Mouse (Mus musculus) embryonic facial prominence, embryonic 12.5 days (tissue): Measurements from ENCODE around the gene Mxra7. TPM values are rescaled to one million over a fixed set of nuclear protein-coding genes. Genes with fewer than 3 reads are reported as not detected.

ENCODE experiments used
- ATAC-seq: fragments of 200-750 bp; cut with Nextera tagmentation; 2 replicates; pipeline ENCODE4 v1.8.0; 2017; ENCODE audit not compliant: insufficient number of reproducible peaks, insufficient read depth, low FRiP score, low TSS enrichment
- H3K27ac ChIP-seq: fragments of 300-500 bp; sonication (generic); 2 replicates; pipeline ENCODE4 v1.5.1; 2016; ENCODE audit warnings: mild to moderate bottlenecking
- H3K27me3 ChIP-seq: fragments of 300-500 bp; sonication (generic); 2 replicates; pipeline ENCODE4 v1.6.1; 2016; ENCODE audit warnings: mild to moderate bottlenecking, moderate library complexity
- H3K36me3 ChIP-seq: fragments of 300-500 bp; sonication (generic); 2 replicates; pipeline ENCODE4 v1.6.1; 2016; ENCODE audit warnings: mild to moderate bottlenecking
- H3K4me1 ChIP-seq: fragments of 300-500 bp; sonication (generic); 2 replicates; pipeline ENCODE4 v1.6.1; 2016
- H3K4me2 ChIP-seq: fragments of 300-500 bp; sonication (generic); replicated peaks from 2 replicates; pipeline ENCODE4 v1.6.1; 2016; ENCODE audit warnings: mild to moderate bottlenecking, moderate library complexity
- H3K4me3 ChIP-seq: fragments of 300-500 bp; sonication (generic); 2 replicates; pipeline ENCODE4 v1.5.1; 2016; ENCODE audit warnings: mild to moderate bottlenecking
- H3K9ac ChIP-seq: fragments of 300-500 bp; sonication (generic); 2 replicates; pipeline ENCODE4 v1.6.1; 2016; ENCODE audit warnings: mild to moderate bottlenecking, moderate library complexity
- H3K9me3 ChIP-seq: fragments of 300-500 bp; sonication (generic); 2 replicates; pipeline ENCODE4 v1.6.1; 2016; ENCODE audit warnings: mild to moderate bottlenecking, moderate library complexity
- WGBS: fragments of 180-500 bp; shearing (Covaris S2); methylation state at CpG from one replicate; pipeline ENCODE4 v1.1.7; 2016; 5-methylcytosine and 5-hydroxymethylcytosine counted together
- polyA plus RNA-seq: library from polyadenylated mRNA; unstranded; fragments of >200 nt; fragmentation: Nextera tagmentation; extraction: Ambion mirVana; gene quantifications from 2 replicates; pipeline ENCODE4 v1.2.1, GENCODE M21; 2016

The Mxra7 gene
- 31.7 and 34.1 TPM in 2 replicates for polyA plus RNA-seq

DNA sequence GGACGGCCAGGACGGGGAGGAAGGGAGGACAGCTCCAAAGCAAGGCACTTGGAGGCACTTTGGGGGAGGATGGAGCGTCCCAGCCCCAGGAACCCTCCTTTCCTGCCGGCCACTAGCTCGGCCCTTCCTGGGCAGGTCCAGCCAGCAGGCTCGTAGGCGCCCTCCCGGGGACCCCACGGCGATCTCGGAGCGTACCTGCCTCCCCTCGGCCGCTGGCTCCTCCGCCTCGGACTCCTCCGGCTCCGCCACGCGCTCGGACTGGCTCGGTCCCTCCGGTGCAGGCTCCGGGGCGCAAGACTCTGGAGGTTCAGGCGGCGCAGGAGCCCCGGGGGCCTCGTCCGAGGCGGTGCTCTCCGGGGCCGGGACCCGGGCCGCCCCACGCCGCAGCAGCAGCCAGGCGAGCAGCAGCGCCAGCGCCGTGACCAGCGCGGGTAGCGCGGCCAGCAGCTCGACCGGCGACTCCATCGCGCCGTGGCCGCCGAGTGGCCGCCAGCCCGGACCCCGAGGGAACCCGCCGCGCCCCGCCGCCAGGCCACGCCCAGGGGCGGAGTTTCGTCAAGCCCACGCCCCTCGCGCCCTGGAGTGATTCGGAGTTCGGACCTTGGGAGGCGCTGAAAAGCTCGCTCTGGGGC is at the start of gene Mxra7:
Gene Mxra7 (minus strand): TSS at position 513 of the 632 bp plus-strand sequence.
- peak; percentile 7; the same call in 1 of the 2 replicates for ATAC-seq
- Histone ChIP-seq H3K9ac (peak within 1 kb of the TSS; percentile 68), H3K4me2 (peak within 1 kb of the TSS; percentile 88), H3K27me3 (no peaks in the 10 kb centered on the region), H3K4me1 (peaks cover 27% of the 10 kb centered on the region), H3K27ac (peak within 1 kb of the TSS; percentile 65; the same call in 1 of the 2 replicates), H3K4me3 (peak within 1 kb of the TSS; percentile 79), H3K36me3 (0 out of 2 replicates have a peak, but pooled peaks cover 7% of the 10 kb centered on the region), H3K9me3 (no peaks in the 10 kb centered on the region)
- WGBS: 1% methylated on average over 67 of the region's 71 CpGs

DNA sequence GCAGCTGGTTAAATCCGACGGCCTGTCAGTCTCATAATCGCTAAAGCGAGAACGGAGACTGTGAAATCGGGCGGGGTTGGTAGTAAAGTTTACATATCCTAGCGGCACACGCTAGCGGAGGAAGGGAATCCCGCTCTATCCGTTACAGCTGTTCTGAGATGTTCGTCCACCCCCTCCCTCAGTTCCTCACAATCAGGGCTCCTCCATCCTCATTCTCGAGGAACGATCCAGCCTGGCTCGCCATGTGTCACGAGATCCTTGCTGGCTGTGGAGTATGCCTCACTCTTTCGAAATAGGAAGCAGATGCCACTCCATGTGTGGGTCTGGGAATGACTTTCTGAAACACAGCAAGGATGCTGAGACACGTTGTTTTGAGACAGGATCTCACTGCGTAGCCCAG is 46.1 kb upstream of the Mxra7 start:
- ATAC-seq: no peak
- Histone ChIP-seq H3K4me3 (no peak overlapping the region), H3K27me3 (no peaks in the 10 kb centered on the region), H3K9me3 (no peaks in the 10 kb centered on the region), H3K4me1 (no peaks in the 10 kb centered on the region), H3K27ac (no peak overlapping the region), H3K9ac (no peak overlapping the region), H3K36me3 (peaks cover 43% of the 10 kb centered on the region), H3K4me2 (no peak overlapping the region)
- 72% methylated on average over 20 of the region's 20 CpGs for WGBS

GRCm38 (mm10) chr11:116871538-116871937 is 43.7 kb upstream of the Mxra7 start:
- Histone ChIP-seq H3K27me3 (no peaks in the 10 kb centered on the region), H3K4me1 (no peaks in the 10 kb centered on the region), H3K9ac (no peak overlapping the region), H3K27ac (no peak overlapping the region), H3K9me3 (no peaks in the 10 kb centered on the region), H3K4me2 (no peak overlapping the region), H3K36me3 (peaks cover 56% of the 10 kb centered on the region), H3K4me3 (no peak overlapping the region)
- 80% methylated on average over 9 of the region's 9 CpGs for WGBS
- no peak for ATAC-seq

- 72% methylated on average over 4 of the region's 4 CpGs for WGBS
- H3K36me3 ChIP-seq: peaks cover 65% of the 10 kb centered on the region
- ATAC-seq: no peak
Measured at GRCm38 (mm10) chr11:116869641-116870040, 41.8 kb upstream of the Mxra7 start.

GRCm38 (mm10) chr11:116869223-116869622 is 41.4 kb upstream of the Mxra7 start:
- no peak overlapping the region for H3K9ac ChIP-seq
- no peak overlapping the region for H3K4me3 ChIP-seq
- H3K9me3 ChIP-seq: no peaks in the 10 kb centered on the region
- H3K27me3 ChIP-seq: no peaks in the 10 kb centered on the region
- no peaks in the 10 kb centered on the region for H3K4me1 ChIP-seq
- ATAC-seq: no peak
- WGBS: 77% methylated on average over 8 of the region's 8 CpGs
- H3K4me2 ChIP-seq: no peak overlapping the region
- H3K36me3 ChIP-seq: peaks cover 65% of the 10 kb centered on the region
- 0 out of 2 replicates have a peak overlapping the region, but pooled peaks have one; percentile 11 for H3K27ac ChIP-seq

More at GRCm38 (mm10) chr11:116869641-116870040, 41.8 kb upstream of the Mxra7 start:
- H3K9ac ChIP-seq: no peak overlapping the region
- H3K4me3 ChIP-seq: no peak overlapping the region
- H3K27ac ChIP-seq: no peak overlapping the region
- no peaks in the 10 kb centered on the region for H3K9me3 ChIP-seq
- H3K4me2 ChIP-seq: no peak overlapping the region
- H3K27me3 ChIP-seq: no peaks in the 10 kb centered on the region
- no peaks in the 10 kb centered on the region for H3K4me1 ChIP-seq

DNA sequence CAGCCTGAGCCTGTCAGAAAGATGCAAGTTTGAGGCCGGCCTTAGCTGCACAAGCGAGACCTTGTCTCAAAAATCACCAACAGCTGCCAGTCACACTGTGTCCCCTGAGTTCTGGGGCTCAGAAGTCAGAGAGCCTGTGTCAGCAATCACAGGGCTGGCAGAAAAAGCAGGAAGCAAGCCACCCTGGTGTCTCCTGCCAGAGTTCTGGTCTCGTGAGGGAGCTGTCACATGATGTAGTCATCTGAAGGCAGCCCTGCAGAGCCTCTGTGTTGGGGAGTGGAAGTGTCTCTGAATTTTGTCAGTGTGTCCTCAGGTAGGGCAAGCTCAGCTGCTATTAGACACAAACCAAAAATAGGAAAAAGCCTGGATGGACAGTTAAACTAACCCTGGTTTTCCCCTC is 40.3 kb upstream of the Mxra7 start:
- Histone ChIP-seq H3K4me1 (no peaks in the 10 kb centered on the region), H3K4me3 (no peak overlapping the region), H3K9ac (no peak overlapping the region), H3K9me3 (no peaks in the 10 kb centered on the region), H3K27ac (no peak overlapping the region), H3K27me3 (no peaks in the 10 kb centered on the region), H3K36me3 (peaks cover 65% of the 10 kb centered on the region), H3K4me2 (no peak overlapping the region)
- 57% methylated on average over 3 of the region's 3 CpGs for WGBS
- no peak for ATAC-seq

DNA sequence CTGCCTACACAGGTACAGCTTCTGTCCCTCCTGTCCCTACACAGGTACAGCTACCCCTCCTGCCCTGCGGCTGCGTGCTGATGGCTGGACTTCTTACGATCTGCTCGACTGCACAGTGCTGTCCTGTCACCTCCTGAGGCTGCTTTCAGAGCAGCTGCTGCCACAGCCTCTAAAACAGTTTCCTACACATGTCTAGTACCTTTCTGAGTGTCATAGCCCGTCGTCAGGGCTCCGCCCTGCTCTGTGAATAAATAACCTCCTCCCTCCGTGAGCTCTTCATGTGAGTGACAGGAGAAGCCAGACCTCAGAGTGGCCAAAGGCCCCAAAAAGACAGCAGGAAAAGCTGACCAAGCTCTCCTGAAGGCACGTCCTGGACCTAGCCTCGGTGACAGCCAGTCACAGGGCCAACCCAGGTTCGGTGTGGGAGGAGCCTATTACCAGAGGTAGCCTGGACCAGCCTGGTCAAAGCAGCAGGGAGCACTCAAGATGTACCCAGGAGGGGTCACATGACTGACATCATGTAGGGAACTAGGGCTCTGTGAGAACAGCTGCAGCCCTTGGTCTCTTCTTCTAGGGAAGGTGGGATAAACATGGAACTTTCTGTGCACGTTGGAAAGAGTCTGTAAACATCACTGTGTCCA is 38.2 kb upstream of the Mxra7 start:
- ATAC-seq: no peak
- no peak overlapping the region for H3K9ac ChIP-seq
- no peaks in the 10 kb centered on the region for H3K27me3 ChIP-seq
- WGBS: 81% methylated on average over 12 of the region's 12 CpGs
- peaks cover 69% of the 10 kb centered on the region for H3K36me3 ChIP-seq
- no peaks in the 10 kb centered on the region for H3K9me3 ChIP-seq
- H3K4me1 ChIP-seq: no peaks in the 10 kb centered on the region
- H3K27ac ChIP-seq: no peak overlapping the region
- no peak overlapping the region for H3K4me2 ChIP-seq
- H3K4me3 ChIP-seq: no peak overlapping the region

- Histone ChIP-seq H3K9ac (no peak overlapping the region), H3K4me3 (no peak overlapping the region), H3K27ac (no peak overlapping the region), H3K27me3 (no peaks in the 10 kb centered on the region), H3K4me1 (no peaks in the 10 kb centered on the region), H3K4me2 (no peak overlapping the region), H3K9me3 (no peaks in the 10 kb centered on the region), H3K36me3 (peaks cover 78% of the 10 kb centered on the region)
- no peak for ATAC-seq
- WGBS: 76% methylated on average over 10 of the region's 10 CpGs
Measured at GRCm38 (mm10) chr11:116864444-116864843, 36.6 kb upstream of the Mxra7 start.

GRCm38 (mm10) chr11:116857183-116857850 is 29.5 kb upstream of the Mxra7 start:
- Histone ChIP-seq H3K27me3 (no peaks in the 10 kb centered on the region), H3K4me3 (no peak overlapping the region), H3K4me1 (peaks cover 11% of the 10 kb centered on the region), H3K4me2 (no peak overlapping the region), H3K9ac (no peak overlapping the region; the same call in 1 of the 2 replicates), H3K9me3 (no peaks in the 10 kb centered on the region), H3K27ac (no peak overlapping the region), H3K36me3 (peaks cover 38% of the 10 kb centered on the region)
- ATAC-seq: no peak
- 42% methylated on average over 12 of the region's 12 CpGs for WGBS

GRCm38 (mm10) chr11:116854279-116854678 is 26.4 kb upstream of the Mxra7 start:
- 31% methylated on average over 10 of the region's 10 CpGs for WGBS
- ATAC-seq: no peak
- Histone ChIP-seq H3K4me3 (peak overlapping the region; percentile 96), H3K36me3 (peaks cover 24% of the 10 kb centered on the region), H3K9me3 (no peaks in the 10 kb centered on the region), H3K4me1 (peaks cover 20% of the 10 kb centered on the region), H3K27me3 (no peaks in the 10 kb centered on the region), H3K9ac (peak overlapping the region; percentile 98), H3K27ac (peak overlapping the region; percentile 99), H3K4me2 (peak overlapping the region; percentile 82)

- H3K4me3 ChIP-seq: peak overlapping the region; percentile 96
- peak overlapping the region; percentile 82 for H3K4me2 ChIP-seq
- peak; percentile 86 for ATAC-seq
- peaks cover 20% of the 10 kb centered on the region for H3K4me1 ChIP-seq
- H3K27ac ChIP-seq: peak overlapping the region; percentile 99
- peak overlapping the region; percentile 98 for H3K9ac ChIP-seq
- WGBS: under 1% methylated on average over 36 of the region's 36 CpGs
- H3K27me3 ChIP-seq: no peaks in the 10 kb centered on the region
- H3K9me3 ChIP-seq: no peaks in the 10 kb centered on the region
- H3K36me3 ChIP-seq: peaks cover 24% of the 10 kb centered on the region
Measured at GRCm38 (mm10) chr11:116853512-116853928, 25.7 kb upstream of the Mxra7 start.
